Mouse (Mus musculus) liver, embryonic 14.5 days (tissue): ENCODE data around the gene Malsu1. TPM values are rescaled to one million over a fixed set of nuclear protein-coding genes. Genes with fewer than 3 reads are reported as not detected.
A peak's percentile ranks its signal among the peaks of the same experiment; 100 is the strongest.

Experiments
- ATAC-seq: fragments of 200-750 bp; cut with Nextera tagmentation; 2 replicates; pipeline ENCODE4 v1.8.0; 2017; ENCODE audit warnings: moderate number of reproducible peaks, mild to moderate bottlenecking, moderate library complexity; ENCODE audit not compliant: insufficient read depth
- DNase-seq, 3 experiments: peaks; one replicate each; pipeline ENCODE4 v3.0.0-alpha.2; 2012 to 2013; ENCODE audit warnings: low read depth in 3 of 3, low spot score in 3 of 3
- H3K27ac ChIP-seq: fragments of 300-500 bp; sonication (generic); 2 replicates; pipeline ENCODE4 v1.5.1; 2014; ENCODE audit warnings: moderate library complexity, mild to moderate bottlenecking, control low read depth, inconsistent platforms
- H3K27me3 ChIP-seq: fragments of 300-500 bp; sonication (generic); 2 replicates; pipeline ENCODE4 v1.6.1; 2014; ENCODE audit warnings: mild to moderate bottlenecking, low read length, moderate library complexity; ENCODE audit not compliant: control insufficient read depth, insufficient read depth
- H3K36me3 ChIP-seq: fragments of 300-500 bp; sonication (generic); replicated peaks from 2 replicates; pipeline ENCODE4 v1.6.1; 2014; ENCODE audit warnings: low read depth; ENCODE audit not compliant: control insufficient read depth, insufficient read depth
- H3K4me1 ChIP-seq, 2 experiments: fragments of 200-500 bp in 1 of 2; fragments of 300-500 bp in 1 of 2; sonication (generic) in 1 of 2; replicated peaks; 2 replicates each; pipeline ENCODE4 v1.6.1; 2012 to 2014; ENCODE audit warnings: antibody characterized with exemption in 1 of 2, inconsistent platforms in 1 of 2, low read length in 1 of 2; ENCODE audit not compliant: control insufficient read depth in 2 of 2, insufficient read depth in 2 of 2
- H3K4me2 ChIP-seq: fragments of 300-500 bp; sonication (generic); 2 replicates; pipeline ENCODE4 v1.6.1; 2014; ENCODE audit warnings: low read depth, mild to moderate bottlenecking, control low read depth, moderate library complexity
- H3K4me3 ChIP-seq, 2 experiments: fragments of 200-500 bp in 1 of 2; fragments of 300-500 bp in 1 of 2; sonication (generic) in 1 of 2; 2 replicates each; pipeline ENCODE4 v1.5.1; 2012 to 2014; ENCODE audit warnings: low read depth in 2 of 2, low read length in 2 of 2, mild to moderate bottlenecking in 2 of 2, control low read depth in 1 of 2, inconsistent platforms in 1 of 2, moderate library complexity in 1 of 2; ENCODE audit not compliant: insufficient read depth in 1 of 2
- H3K9ac ChIP-seq: fragments of 300-500 bp; sonication (generic); replicated peaks from 2 replicates; pipeline ENCODE4 v1.6.1; 2014; ENCODE audit warnings: mild to moderate bottlenecking, control low read depth, moderate library complexity
- H3K9me3 ChIP-seq: fragments of 300-500 bp; sonication (generic); 2 replicates; pipeline ENCODE4 v1.6.1; 2016; ENCODE audit warnings: low read length, mixed read lengths; ENCODE audit not compliant: control insufficient read depth
- CTCF ChIP-seq: IDR thresholded peaks from 2 replicates; pipeline ENCODE4 v1.5.1; 2016; ENCODE audit warnings: antibody characterized with exemption, low read depth, control low read depth
- EP300 ChIP-seq: IDR thresholded peaks from 2 replicates; pipeline ENCODE4 v1.6.1; 2016; ENCODE audit warnings: antibody characterized with exemption, low read depth
- WGBS: fragments of 180-500 bp; shearing (Covaris S2); extraction: QIAGEN DNeasy Blood & Tissue Kit; methylation state at CpG from one replicate; pipeline ENCODE4 v1.1.7; 2014; ENCODE audit not compliant: insufficient replicate concordance; 5-methylcytosine and 5-hydroxymethylcytosine counted together
- polyA plus RNA-seq, 2 experiments: library from polyadenylated mRNA; depleted of rRNA in 1 of 2; stranded (reverse) in 1 of 2; unstranded in 1 of 2; fragments of >200 nt; fragmentation: Nextera tagmentation in 1 of 2; extraction: Ambion mirVana in 1 of 2; gene quantifications; 2 replicates each; pipeline versions ENCODE4 v1.2.1 to v1.2.3; 2012 to 2014

Malsu1 gene
- polyA plus RNA-seq, 2 experiments, result 10.7 to 44.1 TPM

DNA sequence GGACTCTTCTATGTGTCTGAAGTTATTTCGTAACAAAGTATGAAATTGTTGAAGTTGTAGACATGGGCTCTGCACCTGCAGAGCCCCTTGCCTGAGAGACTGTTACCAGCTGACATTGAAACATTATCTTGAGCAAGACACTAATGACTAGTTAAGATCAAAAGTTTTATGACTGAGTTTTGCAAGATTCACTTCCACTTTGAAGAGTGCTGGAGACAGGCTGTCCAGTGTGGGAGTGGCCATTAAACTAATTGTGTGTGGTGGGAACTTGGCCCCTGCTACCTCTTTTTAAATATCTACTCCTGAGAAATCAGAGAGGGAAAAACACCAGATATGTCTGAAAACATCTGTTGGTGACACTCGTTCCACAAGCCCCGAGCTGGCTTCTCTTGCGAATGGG is 42.4 kb upstream of the Malsu1 start:
- Histone ChIP-seq H3K4me2 (no peak overlapping the region), H3K4me1 (no peaks in the 10 kb centered on the region), H3K9ac (no peak overlapping the region), H3K9me3 (no peaks in the 10 kb centered on the region), H3K27me3 (no peaks in the 10 kb centered on the region; the same call in 1 of the 2 replicates), H3K27ac (no peak overlapping the region), H3K4me3 (no peak overlapping the region), H3K36me3 (no peaks in the 10 kb centered on the region)
- no peak for DNase-seq
- ATAC-seq, result no peak
- WGBS, result 49% methylated on average over 4 of the region's 4 CpGs
- TF ChIP-seq EP300 (no peak), CTCF (no peak)

- no peak for DNase-seq
- 51% methylated on average over 4 of the region's 4 CpGs for WGBS
- Histone ChIP-seq H3K4me1 (no peaks in the 10 kb centered on the region), H3K27me3 (no peaks in the 10 kb centered on the region; the same call in 1 of the 2 replicates), H3K4me3 (no peak overlapping the region), H3K9me3 (no peaks in the 10 kb centered on the region), H3K27ac (no peak overlapping the region), H3K36me3 (no peaks in the 10 kb centered on the region), H3K4me2 (no peak overlapping the region), H3K9ac (no peak overlapping the region)
- ATAC-seq, result no peak
- no peak for TF ChIP-seq CTCF
- TF ChIP-seq EP300, result no peak
These were observed 40.8 kb upstream of the Malsu1 start for GRCm38 (mm10) chr6:49032783-49033182.

DNA sequence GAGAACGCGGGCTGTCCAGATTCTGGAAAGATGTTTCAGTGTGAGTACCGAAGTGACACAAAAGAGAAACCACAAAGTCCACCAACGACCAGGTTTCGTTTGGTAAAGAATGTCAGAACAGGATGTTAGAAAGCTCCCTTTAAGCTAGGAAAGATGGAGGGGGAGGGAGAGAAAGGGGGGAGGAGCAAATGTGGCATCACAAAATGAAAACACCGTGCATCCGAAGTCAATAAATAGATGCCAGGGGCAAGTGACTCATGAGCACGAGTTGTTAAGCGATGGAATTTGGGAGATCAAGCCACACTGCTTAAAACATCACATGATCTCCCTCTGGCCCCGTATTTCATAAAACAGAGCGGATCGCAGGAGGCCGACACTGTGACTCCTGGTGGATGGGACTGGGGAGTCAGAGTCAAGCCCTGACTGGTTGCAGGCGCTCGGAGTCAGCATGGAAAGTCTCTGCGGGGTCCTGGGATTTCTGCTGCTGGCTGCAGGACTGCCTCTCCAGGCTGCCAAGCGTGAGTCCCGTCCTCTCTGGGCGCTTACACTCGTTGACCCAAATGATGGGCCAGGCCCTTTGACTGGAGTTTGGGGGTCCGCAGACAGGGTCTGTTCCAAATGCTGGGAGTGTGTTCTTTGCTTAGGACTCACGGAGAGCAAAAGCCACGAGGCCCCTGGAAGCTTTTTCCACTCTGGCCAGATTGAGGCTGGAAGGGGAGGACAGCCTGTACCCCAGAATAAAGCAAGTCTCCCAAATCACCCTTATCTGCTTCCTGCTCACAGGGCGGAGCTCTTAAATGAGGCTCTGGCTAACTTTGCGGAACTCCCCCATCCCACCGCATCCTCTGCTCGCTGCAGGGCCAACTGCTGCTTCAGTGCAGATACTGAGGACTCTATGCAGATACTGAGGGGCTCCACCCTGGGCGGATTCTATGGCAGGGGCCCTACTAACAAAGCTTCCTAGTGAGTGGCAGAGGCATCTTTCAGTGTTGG is 37.0 kb upstream of the Malsu1 start, which contains the start of gene Gpnmb:
TSS of gene Gpnmb (plus strand) at position 272 of the 993 bp plus-strand sequence.
- Histone ChIP-seq H3K9me3 (no peaks in the 10 kb centered on the region), H3K4me3 (no peak within 1 kb of the TSS), H3K27me3 (no peaks in the 10 kb centered on the region; the same call in 1 of the 2 replicates), H3K27ac (no peak within 1 kb of the TSS), H3K9ac (no peak within 1 kb of the TSS), H3K4me2 (no peak within 1 kb of the TSS; the same call in 1 of the 2 replicates), H3K36me3 (no peaks in the 10 kb centered on the region), H3K4me1 (no peaks in the 10 kb centered on the region)
- TF ChIP-seq CTCF (no peak), EP300 (no peak)
- ATAC-seq (no peak), DNase-seq (no peak)
- WGBS, result 21% methylated on average over 28 of the region's 28 CpGs

DNA sequence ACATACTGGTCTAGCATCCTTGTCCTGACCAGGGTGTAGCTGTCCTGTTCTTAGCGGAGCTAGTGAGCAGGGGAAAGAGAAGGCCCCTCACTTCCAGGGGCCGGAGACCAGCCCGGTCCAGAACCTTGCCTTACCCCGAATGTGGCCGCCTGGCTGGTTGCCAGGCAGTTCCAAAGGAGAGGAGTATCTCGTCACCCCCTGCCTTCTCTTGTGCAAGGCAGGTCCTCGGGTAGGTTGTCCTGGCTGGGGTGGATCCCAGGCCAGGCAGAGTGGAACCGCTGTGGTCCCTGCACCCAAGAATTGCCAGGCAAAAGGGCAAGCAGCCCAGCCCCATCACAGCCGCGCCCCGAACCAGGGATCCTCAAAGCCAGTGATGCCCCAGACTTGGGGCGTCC is 36.3 kb upstream of the Malsu1 start:
- no peak overlapping the region for H3K9ac ChIP-seq
- H3K36me3 ChIP-seq, result no peaks in the 10 kb centered on the region
- H3K4me1 ChIP-seq, result no peaks in the 10 kb centered on the region
- H3K9me3 ChIP-seq, result no peaks in the 10 kb centered on the region
- no peak for DNase-seq
- no peak for TF ChIP-seq EP300
- no peak for TF ChIP-seq CTCF
- no peaks in the 10 kb centered on the region; the same call in 1 of the 2 replicates for H3K27me3 ChIP-seq
- H3K4me3 ChIP-seq, result no peak overlapping the region
- H3K4me2 ChIP-seq, result no peak overlapping the region
- 46% methylated on average over 12 of the region's 12 CpGs for WGBS
- H3K27ac ChIP-seq, result no peak overlapping the region
- ATAC-seq, result no peak

DNA sequence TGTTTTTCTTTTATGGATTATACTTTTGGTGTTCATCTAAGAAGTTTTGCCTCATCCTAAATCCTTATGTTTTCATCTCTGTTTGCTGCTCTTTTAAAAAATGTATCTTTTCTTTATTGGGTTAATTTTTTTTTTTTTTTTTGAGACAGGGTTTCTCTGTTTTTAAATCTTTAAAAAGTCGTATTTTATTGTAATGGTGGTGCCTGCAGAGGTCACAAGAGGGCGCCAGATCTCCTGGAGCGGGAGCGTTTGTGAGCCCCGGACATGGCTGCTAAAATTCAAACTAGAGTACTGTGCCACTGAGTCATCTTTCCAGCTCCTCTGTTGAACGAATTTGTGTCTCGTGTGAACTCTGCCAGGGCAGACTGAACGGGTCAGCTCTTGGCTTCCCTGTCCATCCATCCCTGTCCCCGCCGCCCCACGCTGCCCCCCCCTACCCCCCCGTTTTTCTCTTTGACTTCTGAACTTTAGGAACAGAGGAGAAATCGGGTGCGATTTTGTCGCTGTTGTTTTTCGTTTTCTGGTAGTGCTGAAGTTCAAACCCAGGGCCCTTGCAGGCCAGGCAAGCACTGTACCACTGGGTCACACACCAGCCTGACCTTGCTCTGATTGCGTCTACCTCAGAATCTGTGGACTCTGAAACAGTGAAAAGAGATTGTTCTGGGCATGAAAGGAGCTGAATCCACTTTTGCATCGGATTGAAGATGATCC is 34.0 kb upstream of the Malsu1 start:
- Histone ChIP-seq H3K4me3 (peak overlapping the region in 1 of 2 experiments; percentile 32; a peak in 2 of 4 replicates), H3K4me2 (peak overlapping the region; percentile 40), H3K9me3 (no peaks in the 10 kb centered on the region), H3K27ac (no peak overlapping the region), H3K9ac (no peak overlapping the region), H3K27me3 (no peaks in the 10 kb centered on the region; the same call in 1 of the 2 replicates), H3K4me1 (no peaks in the 10 kb centered on the region), H3K36me3 (no peaks in the 10 kb centered on the region)
- WGBS, result 8% methylated on average over 18 of the region's 18 CpGs
- ATAC-seq (no peak), DNase-seq (peak in 1 of 3 experiments; percentile 11)
- TF ChIP-seq EP300 (no peak), CTCF (peak; percentile 65)
